Mouse (Mus musculus) lung, postnatal 0 days (tissue): ENCODE measurements around the gene Tdrkh. TPM values are rescaled to one million over a fixed set of nuclear protein-coding genes. Genes with fewer than 3 reads are reported as not detected.

ENCODE experiments used
- ATAC-seq: fragments of 200-750 bp; cut with Nextera tagmentation; 2 replicates; pipeline ENCODE4 v1.8.0; 2017; ENCODE audit warnings: moderate library complexity
- DNase-seq: peaks from one replicate; pipeline ENCODE4 v3.0.0-alpha.2; 2016; ENCODE audit warnings: low spot score
- H3K27ac ChIP-seq: fragments of 300-500 bp; sonication (generic); 2 replicates; pipeline ENCODE4 v1.5.1; 2014; ENCODE audit warnings: antibody characterized with exemption, mild to moderate bottlenecking, low read length, mixed read lengths
- H3K27me3 ChIP-seq: fragments of 300-500 bp; sonication (generic); replicated peaks from 2 replicates; pipeline ENCODE4 v1.6.1; 2014; ENCODE audit warnings: low read length, mixed read lengths; ENCODE audit not compliant: insufficient read depth
- H3K36me3 ChIP-seq: fragments of 300-500 bp; sonication (generic); 2 replicates; pipeline ENCODE4 v1.6.1; 2014; ENCODE audit warnings: low read length, mixed read lengths; ENCODE audit not compliant: insufficient read depth
- H3K4me1 ChIP-seq: fragments of 300-500 bp; sonication (generic); 2 replicates; pipeline ENCODE4 v1.6.1; 2014; ENCODE audit warnings: antibody characterized with exemption, low read depth, low read length, mixed read lengths; ENCODE audit not compliant: insufficient read depth
- H3K4me2 ChIP-seq: fragments of 300-500 bp; sonication (generic); replicated peaks from 2 replicates; pipeline ENCODE4 v1.6.1; 2014; ENCODE audit warnings: low read depth, mild to moderate bottlenecking, low read length, moderate library complexity, mixed read lengths
- H3K4me3 ChIP-seq: fragments of 300-500 bp; sonication (generic); 2 replicates; pipeline ENCODE4 v1.5.1; 2014; ENCODE audit warnings: low read depth, low read length
- H3K9ac ChIP-seq: fragments of 300-500 bp; sonication (generic); replicated peaks from 2 replicates; pipeline ENCODE4 v1.6.1; 2014; ENCODE audit warnings: low read depth, mild to moderate bottlenecking
- H3K9me3 ChIP-seq: fragments of 300-500 bp; sonication (generic); 2 replicates; pipeline ENCODE4 v1.6.1; 2016; ENCODE audit warnings: low read length, mixed read lengths
- CTCF ChIP-seq: IDR thresholded peaks from 2 replicates; pipeline ENCODE4 v1.5.1; 2016; ENCODE audit warnings: antibody characterized with exemption, mild to moderate bottlenecking
- EP300 ChIP-seq: IDR thresholded peaks from 2 replicates; pipeline ENCODE4 v1.6.1; 2016; ENCODE audit warnings: antibody characterized with exemption, mild to moderate bottlenecking, control low read depth
- WGBS: fragments of 180-500 bp; shearing (Covaris S2); extraction: QIAGEN DNeasy Blood & Tissue Kit; methylation state at CpG from one replicate; pipeline ENCODE4 v1.1.7; 2014; 5-methylcytosine and 5-hydroxymethylcytosine counted together
- polyA plus RNA-seq: library from polyadenylated mRNA; unstranded; fragments of >200 nt; fragmentation: Nextera tagmentation; extraction: Ambion mirVana; gene quantifications from 2 replicates; pipeline ENCODE4 v1.2.1, GENCODE M21; 2015

Gene Tdrkh
- polyA plus RNA-seq, 1 experiment from 2014 or later, result 2.1 TPM

- Histone ChIP-seq H3K4me1 (no peaks in the 10 kb centered on the region), H3K4me3 (no peak overlapping the region), H3K27me3 (no peaks in the 10 kb centered on the region), H3K9me3 (no peaks in the 10 kb centered on the region), H3K36me3 (no peaks in the 10 kb centered on the region), H3K9ac (no peak overlapping the region), H3K27ac (no peak overlapping the region), H3K4me2 (no peak overlapping the region)
- DNase-seq (no peak), ATAC-seq (no peak)
- TF ChIP-seq CTCF (no peak), EP300 (no peak)
- WGBS, result 50% methylated on average over 4 of the region's 4 CpGs
Measured at GRCm38 (mm10) chr3:94386671-94387070, 26.4 kb upstream of the Tdrkh start.

GRCm38 (mm10) chr3:94387391-94387790 is 25.7 kb upstream of the Tdrkh start:
- DNase-seq (no peak), ATAC-seq (no peak)
- H3K27me3 ChIP-seq, result no peaks in the 10 kb centered on the region
- TF ChIP-seq CTCF, result no peak
- no peak for TF ChIP-seq EP300
- no peaks in the 10 kb centered on the region for H3K9me3 ChIP-seq
- no peaks in the 10 kb centered on the region for H3K4me1 ChIP-seq
- H3K27ac ChIP-seq, result no peak overlapping the region
- no peak overlapping the region for H3K4me3 ChIP-seq
- 91% methylated on average over 10 of the region's 10 CpGs for WGBS
- H3K4me2 ChIP-seq, result no peak overlapping the region
- H3K9ac ChIP-seq, result no peak overlapping the region
- H3K36me3 ChIP-seq, result no peaks in the 10 kb centered on the region

GRCm38 (mm10) chr3:94388047-94388446 is 25.0 kb upstream of the Tdrkh start:
- Histone ChIP-seq H3K9ac (no peak overlapping the region), H3K4me2 (no peak overlapping the region), H3K27me3 (no peaks in the 10 kb centered on the region), H3K4me3 (no peak overlapping the region), H3K9me3 (no peaks in the 10 kb centered on the region), H3K27ac (no peak overlapping the region), H3K36me3 (no peaks in the 10 kb centered on the region), H3K4me1 (no peaks in the 10 kb centered on the region)
- DNase-seq (no peak), ATAC-seq (no peak)
- 73% methylated on average over 4 of the region's 5 CpGs for WGBS
- TF ChIP-seq EP300, result no peak
- TF ChIP-seq CTCF, result no peak

- H3K27ac ChIP-seq, result no peak overlapping the region
- 92% methylated on average over 16 of the region's 16 CpGs for WGBS
- H3K4me2 ChIP-seq, result no peak overlapping the region
- no peak for TF ChIP-seq EP300
- TF ChIP-seq CTCF, result no peak
- H3K9ac ChIP-seq, result no peak overlapping the region
- H3K27me3 ChIP-seq, result no peaks in the 10 kb centered on the region
- ATAC-seq, result no peak
- H3K4me3 ChIP-seq, result no peak overlapping the region
- DNase-seq, result no peak
- H3K4me1 ChIP-seq, result no peaks in the 10 kb centered on the region
- H3K9me3 ChIP-seq, result no peaks in the 10 kb centered on the region
- H3K36me3 ChIP-seq, result no peaks in the 10 kb centered on the region
Measured at GRCm38 (mm10) chr3:94389420-94389819, 23.7 kb upstream of the Tdrkh start.

- no peak for TF ChIP-seq EP300
- no peak for TF ChIP-seq CTCF
- 81% methylated on average over 5 of the region's 5 CpGs for WGBS
- H3K9ac ChIP-seq, result no peak overlapping the region
- no peak overlapping the region for H3K27ac ChIP-seq
- H3K4me3 ChIP-seq, result no peak overlapping the region
- no peaks in the 10 kb centered on the region for H3K9me3 ChIP-seq
- DNase-seq, result no peak
- no peak overlapping the region for H3K4me2 ChIP-seq
- no peaks in the 10 kb centered on the region for H3K27me3 ChIP-seq
- no peak for ATAC-seq
- H3K4me1 ChIP-seq, result no peaks in the 10 kb centered on the region
- H3K36me3 ChIP-seq, result no peaks in the 10 kb centered on the region
Measured at GRCm38 (mm10) chr3:94391001-94391400, 22.1 kb upstream of the Tdrkh start.

- H3K36me3 ChIP-seq, result no peaks in the 10 kb centered on the region
- peak; percentile 9; the same call in 1 of the 2 replicates for ATAC-seq
- H3K9me3 ChIP-seq, result no peaks in the 10 kb centered on the region
- no peak overlapping the region for H3K4me2 ChIP-seq
- peak; percentile 24 for DNase-seq
- H3K4me1 ChIP-seq, result no peaks in the 10 kb centered on the region
- 72% methylated on average over 2 of the region's 2 CpGs for WGBS
- TF ChIP-seq CTCF (no peak), EP300 (no peak)
- H3K4me3 ChIP-seq, result no peak overlapping the region
- no peak overlapping the region for H3K27ac ChIP-seq
- no peaks in the 10 kb centered on the region for H3K27me3 ChIP-seq
- no peak overlapping the region for H3K9ac ChIP-seq
Measured at GRCm38 (mm10) chr3:94392128-94392527, 20.9 kb upstream of the Tdrkh start.

- Histone ChIP-seq H3K4me2 (no peak overlapping the region), H3K4me3 (no peak overlapping the region), H3K4me1 (no peaks in the 10 kb centered on the region), H3K9me3 (no peaks in the 10 kb centered on the region), H3K27ac (no peak overlapping the region), H3K27me3 (no peaks in the 10 kb centered on the region), H3K36me3 (no peaks in the 10 kb centered on the region), H3K9ac (no peak overlapping the region)
- WGBS, result 70% methylated on average over 4 of the region's 4 CpGs
- DNase-seq (no peak), ATAC-seq (no peak)
- TF ChIP-seq EP300 (no peak), CTCF (no peak)
Measured at GRCm38 (mm10) chr3:94393049-94393448, 20.0 kb upstream of the Tdrkh start.
